Mouse (Mus musculus) layer of hippocampus, adult 9-11 months (tissue): ENCODE measurements around the gene Ranbp9.

Experiments
- DNase-seq: peaks from one replicate; pipeline ENCODE4 v3.0.0; 2022

Gene Ranbp9

DNA sequence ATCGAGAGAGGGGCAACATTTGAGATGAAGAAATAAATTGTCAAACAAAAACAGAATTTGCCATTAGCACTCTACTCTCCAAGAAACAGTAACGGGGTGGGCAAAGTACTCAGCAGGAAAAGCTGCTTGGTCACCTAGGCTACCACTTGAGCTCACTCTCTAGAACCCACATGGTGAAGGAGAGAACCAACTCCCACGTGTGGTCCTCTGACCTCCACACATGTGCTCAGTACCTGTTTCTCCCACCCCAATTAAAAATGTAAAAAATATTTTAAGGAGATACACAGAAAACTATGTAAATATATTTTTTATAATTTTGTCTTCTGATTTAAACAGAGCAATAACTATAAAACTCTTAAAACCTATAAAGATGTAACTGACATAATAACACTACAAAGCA, 33.4 kb downstream of the Ranbp9 start:
- no peak for DNase-seq

DNA sequence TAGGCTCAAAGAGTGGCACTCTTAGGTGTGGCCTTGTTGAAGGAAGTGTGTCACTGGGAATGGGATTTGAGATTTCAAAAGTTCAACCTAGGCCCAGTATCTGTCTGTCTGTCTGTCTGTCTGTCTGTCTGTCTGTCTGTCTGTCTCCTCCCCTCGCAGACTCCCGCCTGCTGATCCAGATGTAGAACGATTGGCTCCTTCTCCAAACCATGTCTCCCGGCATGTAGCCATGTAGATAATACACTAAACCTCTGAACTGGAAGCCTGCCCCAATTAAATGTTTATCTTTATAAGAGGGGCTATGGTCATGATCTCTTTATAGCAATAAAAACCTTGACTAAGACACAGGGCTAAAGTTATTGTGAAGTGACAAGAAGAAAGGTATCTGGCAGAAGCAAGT, 35.3 kb downstream of the Ranbp9 start:
- no peak for DNase-seq

DNA sequence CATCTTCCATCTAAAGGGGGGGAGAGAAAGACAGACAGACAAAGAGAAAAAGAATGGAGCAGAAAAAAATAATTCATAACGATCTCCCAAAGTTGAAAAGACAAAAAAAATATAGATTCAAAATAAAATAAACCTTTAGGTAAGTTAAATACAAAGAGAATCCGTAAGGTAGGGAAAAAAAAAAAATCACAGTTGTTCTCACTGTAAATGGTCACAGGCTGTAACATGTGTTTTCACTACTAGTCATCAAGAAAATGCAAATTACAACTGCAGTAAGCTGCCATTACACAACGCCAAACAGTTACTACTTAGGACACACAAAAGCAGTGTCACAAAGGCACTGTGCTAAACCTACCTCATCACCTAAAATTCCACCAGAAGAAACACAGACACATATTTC, 36.4 kb downstream of the Ranbp9 start:
- no peak for DNase-seq

DNA sequence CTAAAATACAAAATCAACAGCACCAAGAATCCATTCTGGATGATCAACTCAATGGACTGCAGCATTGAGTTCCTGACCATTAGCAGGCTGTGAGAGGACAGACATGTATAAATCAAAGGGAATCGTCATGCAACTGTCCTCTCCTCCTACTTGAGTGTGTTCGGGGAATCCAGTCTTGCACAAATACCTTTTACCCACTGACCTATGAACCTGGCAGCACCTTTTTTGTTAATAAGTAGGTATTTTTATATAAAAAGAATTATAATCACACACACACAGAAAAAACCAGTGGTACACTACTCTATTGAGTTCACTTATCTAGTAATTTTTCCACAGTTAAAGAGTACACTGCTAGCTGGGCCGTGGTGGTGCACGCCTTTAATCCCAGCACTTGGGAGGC, 37.4 kb downstream of the Ranbp9 start:
- no peak for DNase-seq

DNA sequence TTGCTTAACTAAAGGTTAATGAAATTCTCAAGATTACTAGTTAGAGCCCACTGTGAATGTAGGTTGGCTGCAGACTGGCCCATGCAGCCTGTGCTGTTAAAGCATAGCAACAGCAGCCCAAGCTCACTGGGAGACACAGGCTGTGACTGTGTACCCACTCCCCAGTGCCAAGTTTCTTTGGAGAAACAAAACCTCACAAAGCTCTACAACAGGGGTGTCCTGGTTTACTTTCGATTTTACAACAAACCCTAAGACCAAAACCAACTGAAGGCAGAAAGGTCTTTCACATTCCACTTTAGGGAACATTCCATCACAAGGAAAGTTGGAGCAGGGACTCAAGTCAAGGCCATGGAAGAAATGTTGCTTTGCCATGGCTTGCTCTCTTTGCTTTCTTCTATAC, 38.5 kb downstream of the Ranbp9 start:
- DNase-seq = peak; percentile 31

DNA sequence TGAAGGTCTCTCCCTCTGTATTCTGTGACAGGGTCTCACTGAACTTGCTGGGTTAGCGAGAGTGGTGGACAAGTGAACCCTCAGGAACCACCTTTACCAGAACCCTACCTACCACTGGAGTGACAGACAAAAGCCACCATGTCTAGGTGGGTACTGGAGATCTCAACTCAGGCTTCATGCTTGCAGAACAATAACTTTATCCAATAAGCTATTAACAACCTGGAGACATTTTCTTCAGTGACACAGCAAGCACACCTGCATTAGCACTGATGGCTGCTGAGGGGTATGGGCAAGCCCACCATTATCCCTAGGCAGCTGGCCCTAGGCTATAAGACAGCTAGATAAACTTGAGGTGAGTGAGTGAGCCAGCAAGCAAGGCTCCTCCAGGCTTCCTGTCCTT, 40.7 kb downstream of the Ranbp9 start:
- DNase-seq = no peak

DNA sequence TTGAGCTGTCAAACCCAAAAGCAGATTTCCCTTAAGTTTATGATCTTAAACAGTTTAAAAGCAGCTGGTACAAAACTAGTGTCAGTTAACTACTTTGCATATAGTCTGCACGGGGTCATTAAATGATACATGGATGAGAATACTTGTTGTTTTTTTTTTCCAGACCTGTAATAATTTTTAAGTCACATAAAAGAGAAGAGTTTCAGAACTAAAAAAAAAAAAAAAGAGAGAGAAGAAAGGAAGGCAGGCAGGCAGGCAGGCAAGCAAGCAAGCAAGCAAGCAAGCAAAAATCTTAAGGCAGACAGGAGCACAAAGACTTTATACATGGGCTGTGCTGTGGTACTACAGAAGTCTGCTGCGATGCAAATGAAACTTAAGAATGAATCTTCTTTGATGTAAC, 47.7 kb downstream of the Ranbp9 start:
- no peak for DNase-seq

DNA sequence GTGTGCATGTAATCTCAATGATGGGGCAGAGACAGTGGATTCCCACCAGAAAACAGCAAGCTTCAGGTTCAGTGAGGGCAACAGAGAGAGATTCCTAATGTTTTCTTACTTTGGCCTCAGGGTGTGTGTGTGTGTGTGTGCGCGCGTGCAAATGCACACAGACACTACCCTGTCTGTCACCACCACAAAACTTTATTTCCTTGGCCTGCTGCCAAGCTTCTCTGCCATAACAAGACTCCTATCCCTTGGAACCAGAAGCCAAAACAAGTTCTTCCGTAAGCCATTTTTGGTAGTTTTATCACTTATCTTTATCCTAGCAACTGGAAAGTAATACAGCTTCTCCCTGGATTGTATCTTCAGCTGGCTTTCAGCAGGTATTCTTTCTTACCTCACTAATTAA, 52.6 kb downstream of the Ranbp9 start:
- no peak for DNase-seq

DNA sequence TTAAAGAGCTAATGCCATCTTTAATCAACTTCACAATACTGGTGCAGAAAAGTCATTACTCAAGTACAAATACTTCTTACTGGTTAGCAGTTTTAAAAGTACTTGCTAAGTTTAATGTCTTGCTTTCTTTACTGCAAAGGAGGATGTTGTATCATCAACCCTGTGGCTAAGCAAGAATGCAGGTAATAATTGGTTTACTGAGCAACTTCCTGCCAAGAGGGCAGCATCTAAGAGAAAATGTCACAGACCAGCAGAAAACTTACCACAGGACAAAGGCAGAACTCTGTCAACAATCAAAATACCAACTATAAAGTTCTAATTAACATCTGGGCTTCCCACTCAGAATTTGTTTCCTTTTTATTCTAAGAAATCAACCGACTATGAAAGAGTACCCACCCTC, 65.8 kb downstream of the Ranbp9 start:
- no peak for DNase-seq

DNA sequence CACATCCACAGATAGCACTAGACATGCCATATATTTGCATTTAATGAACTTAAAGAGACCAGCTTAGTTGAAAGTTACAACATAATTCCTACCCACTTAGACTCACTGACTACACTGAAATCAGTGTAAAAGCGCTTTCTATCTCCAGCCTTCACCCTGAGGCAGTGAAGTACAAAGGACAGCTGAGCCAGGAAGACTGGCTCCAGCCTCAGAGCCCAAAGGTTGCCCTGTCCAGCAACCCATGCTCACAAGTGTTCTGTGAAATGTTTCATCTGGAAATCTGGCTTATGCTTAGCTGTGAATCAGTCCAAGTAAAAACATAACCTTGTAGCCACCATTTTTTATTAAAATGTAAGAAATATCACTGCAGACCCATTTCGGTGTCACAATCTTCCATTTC, 67.5 kb downstream of the Ranbp9 start:
- no peak for DNase-seq

DNA sequence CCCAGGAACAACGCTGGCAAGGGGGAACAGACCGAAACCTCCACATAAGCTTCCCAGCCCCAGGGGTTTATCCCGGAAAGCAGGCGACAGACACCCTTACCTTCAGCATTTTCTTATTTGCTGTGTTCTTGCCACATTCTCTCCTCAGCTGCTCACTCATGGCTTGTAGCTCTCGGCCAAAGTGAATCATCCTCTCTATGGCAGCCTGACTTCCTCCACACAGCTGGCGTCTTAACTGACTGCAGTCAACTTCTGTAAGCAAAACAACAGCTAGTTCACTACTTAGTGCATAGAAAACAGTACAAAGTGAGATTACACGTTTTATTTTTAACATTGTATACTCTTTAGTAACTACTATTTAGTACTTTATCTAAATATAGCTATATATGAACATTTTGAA, 68.8 kb downstream of the Ranbp9 start:
- DNase-seq = no peak

DNA sequence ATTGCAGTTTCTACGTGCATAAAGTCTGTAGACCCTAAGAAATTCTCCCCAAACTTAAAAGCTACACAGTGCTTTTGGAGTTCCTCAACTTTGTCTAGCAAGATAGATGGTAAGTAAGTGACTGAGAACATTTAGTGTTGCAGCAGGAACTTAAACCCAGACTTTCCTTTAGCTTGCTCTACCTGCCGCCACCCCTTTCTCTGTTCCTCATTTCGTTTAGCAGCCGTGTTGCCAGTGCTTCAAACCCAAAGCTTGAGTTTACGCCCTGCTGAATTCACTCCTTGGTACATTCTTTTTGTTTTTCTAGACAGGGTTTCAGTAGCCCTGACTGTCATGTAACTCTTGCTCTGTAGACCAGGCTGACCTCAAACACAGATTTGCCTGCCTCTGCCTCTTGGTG, 81.5 kb downstream of the Ranbp9 start:
- DNase-seq = no peak

DNA sequence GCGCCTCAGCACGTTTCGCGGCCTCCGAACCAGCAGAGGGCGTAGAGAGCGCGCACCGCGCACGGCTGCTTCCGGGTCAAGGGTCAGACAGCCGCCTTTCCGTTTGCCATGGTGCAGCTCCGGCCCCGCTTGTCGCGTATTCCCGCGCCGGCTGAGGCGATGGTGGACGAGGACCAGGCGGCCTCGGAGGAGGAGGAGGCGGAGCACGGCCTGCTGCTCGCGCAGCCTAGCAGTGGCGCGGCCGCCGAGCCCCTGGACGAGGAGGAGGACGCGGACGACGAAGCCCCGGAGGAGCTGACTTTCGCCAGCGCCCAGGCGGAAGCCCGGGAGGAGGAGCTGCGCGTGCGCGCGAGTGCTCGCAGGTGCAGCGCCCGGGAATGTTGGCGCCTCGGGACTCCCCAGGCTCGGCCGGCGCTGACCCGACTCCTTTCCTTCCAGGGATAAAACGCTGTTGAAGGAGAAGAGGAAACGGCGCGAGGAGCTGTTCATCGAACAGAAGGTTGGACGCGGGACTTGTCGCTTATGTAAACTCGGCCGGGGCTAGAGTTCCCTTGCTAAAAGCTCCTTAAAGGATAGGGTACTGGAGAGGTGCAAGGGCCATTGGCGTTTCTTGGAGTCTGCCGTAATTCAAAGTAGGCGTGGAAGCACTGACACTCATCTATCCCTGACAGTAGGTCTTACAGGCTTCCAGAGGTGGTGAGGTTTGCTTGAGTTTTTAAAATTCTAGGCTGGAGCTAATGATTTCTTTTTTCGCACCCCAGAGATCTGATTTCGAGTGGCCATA, 82.6 kb downstream of the Ranbp9 start, which contains the start of gene Nol7:
TSS of gene Nol7 (plus strand) at position 94 of the 784 bp plus-strand sequence.
- DNase-seq = peak; percentile 93

DNA sequence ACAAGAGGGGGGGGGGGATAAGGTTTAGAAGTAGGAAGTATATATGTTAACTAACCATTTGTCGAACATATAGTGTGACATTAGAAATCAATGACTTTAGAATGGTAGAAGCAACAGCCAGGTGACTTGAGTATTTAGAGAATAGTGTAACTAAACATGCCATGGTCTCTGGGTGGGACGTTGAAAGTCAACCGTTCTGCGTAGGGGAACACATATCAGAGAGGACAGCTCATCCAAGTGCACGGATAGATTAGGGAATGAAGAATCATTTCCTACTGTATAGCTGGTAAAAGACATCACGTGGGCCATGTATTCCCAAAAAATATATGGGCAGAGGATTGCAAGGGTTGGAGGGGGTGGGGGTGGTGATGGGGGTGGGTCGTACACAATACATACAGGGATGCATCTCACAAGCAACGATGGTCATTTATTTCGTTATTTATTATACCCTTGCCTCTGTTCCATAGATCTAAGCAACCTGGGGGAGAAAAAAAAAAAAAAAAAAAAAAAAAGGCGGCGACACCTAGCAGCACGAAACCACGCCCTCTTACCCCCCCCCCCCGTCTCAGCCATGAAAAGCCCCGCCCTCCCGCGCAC, 83.3 kb downstream of the Ranbp9 start:
- DNase-seq = no peak

DNA sequence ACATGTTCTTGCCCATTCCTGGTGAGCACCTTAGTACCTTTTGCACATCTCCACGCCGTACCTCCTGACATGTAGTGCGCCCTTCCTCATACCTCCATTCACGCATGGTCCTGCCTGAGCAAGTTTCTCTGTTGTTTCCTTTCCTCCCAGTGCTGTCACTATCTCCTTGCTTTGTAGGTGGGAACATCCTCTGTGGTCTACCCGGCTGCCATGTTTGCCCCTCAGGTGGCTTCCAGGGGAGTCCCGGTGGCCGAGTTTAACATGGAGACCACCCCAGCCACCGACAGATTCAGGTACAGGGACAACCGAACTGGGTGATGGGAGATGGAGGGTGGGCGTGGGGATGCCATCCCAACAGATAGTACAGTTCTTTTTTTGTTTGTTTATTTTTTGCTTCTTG, 95.8 kb downstream of the Ranbp9 start:
- no peak for DNase-seq

DNA sequence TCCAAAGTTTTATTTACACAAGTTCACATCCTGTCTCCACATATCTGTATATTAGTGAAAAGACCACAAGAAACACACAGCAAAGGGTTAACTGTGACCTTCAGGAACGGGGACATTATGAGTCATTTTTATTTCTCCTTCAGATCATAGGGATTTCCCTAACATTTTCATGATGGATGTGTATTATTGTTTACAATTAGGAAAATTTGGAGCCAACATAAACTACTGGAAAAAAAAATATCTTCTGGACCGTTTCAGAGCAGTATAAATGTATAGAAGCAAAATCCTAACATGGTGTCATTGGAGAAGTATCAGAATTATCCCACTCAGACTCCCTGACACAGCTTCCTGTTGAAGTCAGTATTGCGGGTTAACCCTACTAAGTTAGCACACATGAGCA, 101.1 kb downstream of the Ranbp9 start:
- no peak for DNase-seq

DNA sequence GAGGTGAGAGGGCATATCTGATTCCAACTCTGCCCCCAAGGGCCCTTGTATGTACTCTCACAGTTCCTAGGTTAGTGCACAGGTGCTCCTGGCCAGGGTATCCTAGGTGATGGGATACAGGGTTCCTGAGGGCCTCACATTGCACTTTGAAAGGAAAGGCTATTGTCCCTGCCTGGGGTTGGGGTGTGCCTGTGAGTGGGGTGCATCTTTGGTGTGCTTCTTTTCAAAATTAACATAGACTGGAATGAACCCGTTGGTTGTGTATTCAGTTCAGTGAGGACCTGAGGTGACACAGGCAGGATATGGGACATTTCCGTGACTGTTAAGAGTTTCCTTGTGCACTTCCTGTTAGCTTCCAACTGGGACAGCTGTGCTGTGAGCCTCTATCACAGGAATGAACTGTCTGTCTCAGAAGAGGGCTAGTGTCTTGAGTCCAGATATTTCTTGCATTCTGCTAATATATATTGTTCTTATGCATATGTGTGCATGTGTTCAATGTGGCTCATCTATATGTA, 106.1 kb downstream of the Ranbp9 start:
- DNase-seq = no peak

DNA sequence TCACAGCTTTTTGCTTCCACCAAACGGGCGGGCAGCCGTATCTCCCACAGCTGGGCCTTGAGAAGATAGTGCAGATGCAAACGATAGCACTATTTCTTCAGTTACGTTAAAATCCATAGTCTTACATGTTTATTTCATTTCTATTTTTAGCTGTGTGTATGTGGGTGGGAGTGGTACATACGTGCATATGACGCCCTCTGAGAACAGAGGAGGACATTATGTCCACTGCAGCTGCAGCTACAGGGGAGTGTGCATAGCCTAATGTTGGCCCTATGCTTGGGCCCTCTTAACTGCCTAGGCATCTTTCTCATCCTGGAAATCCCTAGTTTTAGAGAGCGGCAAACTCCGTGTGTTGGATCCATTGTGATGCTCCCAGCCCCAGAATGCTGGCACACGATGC, 106.9 kb downstream of the Ranbp9 start:
- no peak for DNase-seq

DNA sequence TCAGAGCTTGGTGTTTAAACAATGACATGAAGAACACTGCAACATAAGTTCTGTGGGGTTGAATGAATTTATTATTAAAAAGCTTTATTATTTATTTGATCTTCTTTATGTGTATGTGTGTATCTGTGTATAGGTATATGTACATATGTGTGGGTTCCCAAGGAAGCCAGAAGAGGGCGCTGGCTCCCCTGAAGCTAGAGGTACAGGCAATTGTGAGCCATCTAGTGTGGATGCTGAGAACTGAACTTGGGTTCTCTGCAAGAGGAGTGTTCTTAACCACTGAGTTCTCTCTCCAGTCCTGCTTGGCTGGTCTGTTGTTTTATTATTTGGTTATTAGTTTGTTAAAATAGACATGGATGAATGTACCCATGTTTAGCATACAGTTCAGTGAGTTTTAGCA, 108.2 kb downstream of the Ranbp9 start:
- DNase-seq = no peak

DNA sequence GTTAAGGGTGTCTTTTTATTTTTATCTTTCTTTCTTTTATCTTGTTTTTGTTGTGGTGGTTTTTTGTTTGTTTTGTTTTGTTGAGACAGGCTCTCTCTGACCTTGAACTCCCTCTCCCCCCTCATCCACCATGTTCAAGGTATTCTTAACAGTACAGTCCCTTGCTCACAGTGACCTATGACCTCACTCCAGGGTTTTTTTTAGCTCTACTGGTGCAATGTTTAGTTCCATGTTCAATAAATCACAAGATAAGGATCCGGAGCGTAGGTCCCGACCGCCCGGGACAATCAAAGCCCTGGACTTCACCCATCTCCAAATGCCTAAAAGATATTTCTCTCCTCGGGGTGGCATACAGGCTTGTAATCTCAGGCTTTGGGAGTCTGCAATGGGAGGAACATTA, 111.0 kb downstream of the Ranbp9 start:
- DNase-seq = no peak

DNA sequence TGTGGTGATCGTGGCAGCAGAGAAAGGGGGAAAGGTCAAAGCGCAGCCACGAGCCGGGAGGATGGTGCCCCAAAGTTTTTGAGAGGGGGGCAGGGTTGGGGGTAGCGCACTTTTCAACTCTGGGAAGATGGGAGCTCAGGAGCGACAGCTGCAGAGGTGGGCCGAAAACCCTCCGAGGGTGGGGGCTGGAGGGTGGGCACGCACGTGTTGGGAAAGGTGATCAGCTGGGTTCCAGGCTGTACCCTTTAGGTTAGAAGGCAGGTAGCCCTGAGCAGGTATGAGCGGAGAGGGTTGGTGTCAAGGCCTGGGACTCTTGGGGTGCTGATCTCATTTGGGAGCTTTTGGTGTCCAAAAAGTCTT, 115.3 kb downstream of the Ranbp9 start:
- no peak for DNase-seq

DNA sequence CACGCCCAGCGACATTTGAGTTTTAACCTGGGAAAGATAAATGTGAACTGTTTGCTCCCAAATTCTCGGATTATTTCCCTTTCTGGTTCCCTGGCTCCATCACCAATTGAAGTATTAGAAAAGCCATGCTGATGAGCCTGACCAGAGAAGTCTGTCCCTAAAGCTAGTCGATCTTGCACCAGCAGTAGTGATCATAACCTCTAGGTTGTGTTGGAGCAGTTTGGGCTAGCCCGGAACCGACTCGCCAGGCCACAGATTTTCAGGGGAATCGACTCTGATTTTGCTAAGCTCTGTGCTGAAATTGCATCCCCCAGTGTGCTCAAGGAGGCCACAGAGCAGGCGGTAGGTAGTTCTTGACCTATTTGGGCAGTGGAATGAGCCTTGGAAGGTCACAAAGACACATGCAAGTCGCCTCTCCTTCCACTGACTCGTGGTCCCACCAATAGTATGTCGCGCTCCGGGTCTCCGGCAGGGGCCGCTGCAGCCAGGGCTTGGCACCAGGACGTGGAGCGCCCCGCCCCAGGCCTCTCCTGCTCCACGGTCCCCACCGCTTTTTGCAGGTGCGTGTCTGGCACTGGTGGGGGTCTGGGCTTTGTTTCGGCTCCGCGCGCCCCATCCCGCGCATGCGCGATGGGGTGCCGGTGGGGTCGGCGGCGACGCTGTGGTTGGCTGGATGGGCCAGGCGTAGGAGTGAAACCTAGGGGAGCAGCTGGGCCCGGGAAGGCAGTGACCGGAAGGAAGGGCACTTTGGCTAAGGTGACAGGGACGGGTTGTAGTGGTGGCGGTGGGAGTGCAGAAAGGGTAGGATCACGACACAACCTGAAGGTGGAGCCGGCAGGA, 115.9 kb downstream of the Ranbp9 start, which contains the start of gene Sirt5:
TSS of gene Sirt5 (plus strand) at position 512 of the 840 bp plus-strand sequence.
- peak; percentile 74 for DNase-seq

DNA sequence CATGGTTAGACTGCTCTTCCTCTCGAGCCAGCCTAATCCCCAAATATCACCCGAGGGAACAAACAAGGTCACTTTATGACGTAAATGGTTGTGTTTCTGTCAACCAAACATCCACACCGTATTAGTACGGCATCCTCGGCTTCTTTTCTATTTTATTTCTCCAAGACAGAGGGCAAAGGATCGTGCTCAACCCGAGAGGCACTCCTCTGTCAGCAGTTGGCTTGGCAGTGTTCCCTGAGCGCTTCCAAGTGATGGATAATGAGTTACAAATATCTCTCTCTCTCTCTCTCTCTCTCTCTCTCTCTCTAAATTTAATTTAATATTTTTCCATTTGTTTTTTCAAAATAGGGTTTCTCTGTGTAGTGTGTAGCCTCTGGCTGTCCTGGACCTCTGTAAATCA, 118.7 kb downstream of the Ranbp9 start:
- no peak for DNase-seq

DNA sequence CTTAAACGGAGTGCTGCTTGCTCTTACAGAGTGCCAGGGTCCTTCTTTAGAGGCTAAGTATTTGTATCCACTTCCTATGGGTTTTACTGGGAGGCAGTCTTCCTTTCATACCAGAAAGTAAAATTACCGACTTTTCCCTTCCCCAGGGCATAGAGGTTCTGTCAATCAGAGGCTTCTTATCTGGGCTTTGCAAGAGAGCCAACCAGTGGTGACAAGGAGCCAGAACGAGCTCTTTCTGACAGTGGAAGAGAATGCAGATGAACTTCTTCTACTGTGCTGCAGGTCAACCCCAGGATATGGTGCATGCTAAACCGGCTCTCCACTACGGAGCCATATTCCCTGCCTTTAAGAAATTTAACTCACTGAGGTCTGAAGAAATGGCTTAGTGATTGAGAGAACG, 120.5 kb downstream of the Ranbp9 start:
- DNase-seq = no peak
